Mouse (Mus musculus) ES-CJ7 (cell line): Measurements from ENCODE around the gene Bmp6.

ENCODE experiments used
- DNase-seq: peaks from one replicate; pipeline ENCODE4 v3.0.0; 2011; ENCODE audit warnings: low read depth, low spot score

Bmp6 gene

GRCm38 (mm10) chr13:38511979-38512378 is 167.1 kb downstream of the Bmp6 start:
- DNase-seq = peak; percentile 71

GRCm38 (mm10) chr13:38513921-38514320 is 169.0 kb downstream of the Bmp6 start:
- no peak for DNase-seq

GRCm38 (mm10) chr13:38515431-38515830 is 170.5 kb downstream of the Bmp6 start:
- DNase-seq = no peak

GRCm38 (mm10) chr13:38515845-38516244 is 170.9 kb downstream of the Bmp6 start:
- no peak for DNase-seq

- DNase-seq = no peak
These were observed 171.7 kb downstream of the Bmp6 start for GRCm38 (mm10) chr13:38516582-38516981.

- no peak for DNase-seq
These were observed 175.4 kb downstream of the Bmp6 start for GRCm38 (mm10) chr13:38520299-38520698.

GRCm38 (mm10) chr13:38522056-38522654 is 177.2 kb downstream of the Bmp6 start:
- DNase-seq = no peak

- DNase-seq = no peak
These were observed 178.3 kb downstream of the Bmp6 start for GRCm38 (mm10) chr13:38523231-38523630.

GRCm38 (mm10) chr13:38525261-38525660 is 180.4 kb downstream of the Bmp6 start:
- no peak for DNase-seq

GRCm38 (mm10) chr13:38526116-38526515 is 181.2 kb downstream of the Bmp6 start:
- DNase-seq = no peak

- DNase-seq = peak; percentile 31
These were observed 182.3 kb downstream of the Bmp6 start for GRCm38 (mm10) chr13:38527041-38527796.

GRCm38 (mm10) chr13:38527797-38528650 is 183.1 kb downstream of the Bmp6 start:
- DNase-seq = peak; percentile 84

- no peak for DNase-seq
These were observed 183.9 kb downstream of the Bmp6 start, which contains the start of gene Txndc5 for GRCm38 (mm10) chr13:38528687-38529294. Gene Txndc5, minus strand, starts transcription at chr13:38528824.

- no peak for DNase-seq
These were observed 184.7 kb downstream of the Bmp6 start for GRCm38 (mm10) chr13:38529576-38529975.

- no peak for DNase-seq
These were observed 186.6 kb downstream of the Bmp6 start for GRCm38 (mm10) chr13:38531498-38531897.

- DNase-seq = no peak
These were observed 188.6 kb downstream of the Bmp6 start for GRCm38 (mm10) chr13:38533461-38533860.

GRCm38 (mm10) chr13:38534016-38534415 is 189.1 kb downstream of the Bmp6 start:
- DNase-seq = no peak

- DNase-seq = no peak
These were observed 189.8 kb downstream of the Bmp6 start for GRCm38 (mm10) chr13:38534731-38535130.

- no peak for DNase-seq
These were observed 192.6 kb downstream of the Bmp6 start for GRCm38 (mm10) chr13:38537521-38537920.

- no peak for DNase-seq
These were observed 194.4 kb downstream of the Bmp6 start for GRCm38 (mm10) chr13:38539192-38539900.

GRCm38 (mm10) chr13:38543455-38544125 is 198.7 kb downstream of the Bmp6 start:
- no peak for DNase-seq
